ENCODE assay signal across 8 mouse cellular contexts in the genomic region with DNA sequence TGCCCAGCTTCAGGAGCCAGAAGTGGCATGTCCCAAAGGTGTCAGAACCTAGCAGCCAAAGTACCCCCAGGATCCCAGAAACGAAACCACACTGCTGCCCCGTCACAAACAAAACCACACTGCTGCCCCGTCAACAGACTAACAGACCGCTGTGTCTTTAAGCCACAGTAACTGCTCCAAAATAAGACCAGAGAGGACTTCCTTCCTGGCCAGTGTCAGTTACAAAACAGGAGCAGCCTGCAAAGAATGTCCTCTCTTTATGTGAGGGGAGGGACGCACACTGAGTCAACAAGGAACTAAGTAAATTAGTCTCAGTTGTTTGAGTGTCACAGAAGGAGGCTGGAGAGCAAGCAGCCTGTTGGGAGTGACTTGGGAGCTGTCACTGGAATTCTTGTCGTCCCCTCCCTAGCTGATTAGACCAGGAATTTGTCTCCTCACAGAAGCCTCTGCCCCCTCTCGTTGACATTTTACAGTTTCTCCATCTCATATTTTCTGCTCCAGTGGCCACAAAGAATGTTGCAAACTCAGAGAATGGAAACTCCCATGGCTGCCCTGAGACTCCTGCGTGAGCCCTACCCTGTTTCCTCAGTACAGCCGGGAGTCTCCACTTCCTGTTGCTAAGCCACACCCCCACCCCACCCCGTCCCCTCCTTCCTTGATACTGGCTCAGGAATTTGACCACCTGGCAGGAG. TPM values are rescaled to one million over a fixed set of nuclear protein-coding genes. Genes with fewer than 3 reads are reported as not detected.
A peak's percentile ranks its signal among the peaks of the same experiment; 100 is the strongest.
DNase-seq lines count a peak whose midpoint lies in the region; ATAC-seq and TF ChIP-seq lines count a peak whose summit lies in the region.

No protein-coding gene starts in this region.

- TF ChIP-seq POLR2A in liver, adult 2 months (IDR thresholded peaks at IDR 0.05; ENCODE audit: extremely low read depth, insufficient read depth, low read length), result no peak

- no peak for TF ChIP-seq CTCF in liver, adult 2 months (IDR thresholded peaks at IDR 0.05; ENCODE audit: low read depth, low read length)

- no peaks in the 10 kb centered on the region; the same call in 1 of the 2 replicates for H3K9me3 ChIP-seq in forebrain, embryonic 11.5 days (ENCODE audit: control insufficient read depth, low read length)
- H3K9me3 ChIP-seq in hindbrain, embryonic 14.5 days (ENCODE audit: control insufficient read depth, low read length), result no peaks in the 10 kb centered on the region
- H3K9me3 ChIP-seq in midbrain, embryonic 16.5 days (replicated peaks; ENCODE audit: control insufficient read depth, low read length, poor library complexity, severe bottlenecking), result 0 out of 2 replicates have a peak, but pooled peaks cover 3% of the 10 kb centered on the region

- no peak overlapping the region for H3K4me3 ChIP-seq in forebrain, embryonic 11.5 days (ENCODE audit: low read depth, low read length)
- H3K4me3 ChIP-seq in hindbrain, embryonic 14.5 days (replicated peaks; ENCODE audit: low read length), result no peak overlapping the region
- H3K4me3 ChIP-seq in liver, adult 2 months (ENCODE audit: insufficient read depth, low read depth, low read length), result peak overlapping the region; percentile 33; the same call in 1 of the 2 replicates
- no peak overlapping the region for H3K4me3 ChIP-seq in midbrain, embryonic 16.5 days (ENCODE audit: low read depth, low read length)

- WGBS in forebrain, embryonic 11.5 days, result 21% methylated on average over 10 of the region's 10 CpGs
- 18% methylated on average over 10 of the region's 10 CpGs for WGBS in hindbrain, embryonic 14.5 days
- whole genome bisulfite sequencing in liver, adult 2 months, result 31% methylated on average over 10 of the region's 10 CpGs
- WGBS in midbrain, embryonic 16.5 days, result 14% methylated on average over 10 of the region's 10 CpGs

- no peaks in the 10 kb centered on the region for H3K36me3 ChIP-seq in forebrain, embryonic 11.5 days (ENCODE audit: control insufficient read depth, insufficient read depth, low read length)
- no peaks in the 10 kb centered on the region for H3K36me3 ChIP-seq in hindbrain, embryonic 14.5 days (replicated peaks; ENCODE audit: control insufficient read depth, insufficient read depth)
- H3K36me3 ChIP-seq in liver, adult 2 months (ENCODE audit: control insufficient read depth, insufficient read depth, low read length), result no peaks in the 10 kb centered on the region
- H3K36me3 ChIP-seq in midbrain, embryonic 16.5 days (ENCODE audit: control insufficient read depth, insufficient read depth, low read length), result no peaks in the 10 kb centered on the region

- H3K27me3 ChIP-seq in forebrain, embryonic 11.5 days (ENCODE audit: control insufficient read depth, insufficient read depth, low read length), result no peaks in the 10 kb centered on the region
- no peaks in the 10 kb centered on the region for H3K27me3 ChIP-seq in hindbrain, embryonic 14.5 days (ENCODE audit: control insufficient read depth, insufficient read depth, low read length)
- no peaks in the 10 kb centered on the region for H3K27me3 ChIP-seq in liver, adult 2 months (ENCODE audit: control insufficient read depth, insufficient read depth, low read length)
- H3K27me3 ChIP-seq in midbrain, embryonic 16.5 days (ENCODE audit: control insufficient read depth, insufficient read depth, low read depth, low read length), result no peaks in the 10 kb centered on the region

- H3K9ac ChIP-seq in forebrain, embryonic 11.5 days (ENCODE audit: low read length), result peak overlapping the region; percentile 16; the same call in 1 of the 2 replicates
- no peak overlapping the region for H3K9ac ChIP-seq in hindbrain, embryonic 14.5 days
- H3K9ac ChIP-seq in liver, adult 2 months (ENCODE audit: low read depth, low read length), result peak overlapping the region; percentile 48
- no peak overlapping the region for H3K9ac ChIP-seq in midbrain, embryonic 16.5 days (ENCODE audit: low read depth, low read length)

- H3K27ac ChIP-seq in forebrain, embryonic 11.5 days (ENCODE audit: low read depth, low read length), result no peak overlapping the region
- H3K27ac ChIP-seq in hindbrain, embryonic 14.5 days, result no peak overlapping the region
- H3K27ac ChIP-seq in liver, adult 2 months (replicated peaks; ENCODE audit: insufficient read depth, low read depth, low read length), result peak overlapping the region; percentile 53; the same call in 1 of the 2 replicates
- H3K27ac ChIP-seq in midbrain, embryonic 16.5 days (ENCODE audit: low read length), result no peak overlapping the region

- H3K79me2 ChIP-seq in liver, adult 2 months (ENCODE audit: control insufficient read depth, insufficient read depth, low read length), result no peaks in the 10 kb centered on the region

- H3K4me1 ChIP-seq in forebrain, embryonic 11.5 days (replicated peaks; ENCODE audit: control insufficient read depth, insufficient read depth, low read length), result no peaks in the 10 kb centered on the region
- H3K4me1 ChIP-seq in hindbrain, embryonic 14.5 days (replicated peaks; ENCODE audit: control insufficient read depth, insufficient read depth, low read length), result 0 out of 2 replicates have a peak, but pooled peaks cover 5% of the 10 kb centered on the region
- H3K4me1 ChIP-seq in liver, adult 2 months (ENCODE audit: control insufficient read depth, insufficient read depth, low read length), result no peaks in the 10 kb centered on the region
- H3K4me1 ChIP-seq in midbrain, embryonic 16.5 days (ENCODE audit: control insufficient read depth, insufficient read depth, low read length), result no peaks in the 10 kb centered on the region

- peak; percentile 53; the same call in 1 of the 2 replicates for ATAC-seq in forebrain, embryonic 11.5 days (replicated peaks; ENCODE audit: low FRiP score)
- no peak for ATAC-seq in hindbrain, embryonic 14.5 days (ENCODE audit: low FRiP score)
- ATAC-seq in midbrain, embryonic 16.5 days, result no peak
- no peak for ATAC-seq in CD4-positive, CD25-positive, alpha-beta regulatory T cell, adult 4 months

- H3K4me2 ChIP-seq in forebrain, embryonic 11.5 days (ENCODE audit: low read depth, low read length, severe bottlenecking), result peak overlapping the region; percentile 26
- H3K4me2 ChIP-seq in hindbrain, embryonic 14.5 days (replicated peaks), result peak overlapping the region; percentile 37
- H3K4me2 ChIP-seq in midbrain, embryonic 16.5 days (ENCODE audit: low read length), result 0 out of 2 replicates have a peak overlapping the region, but pooled peaks have one; percentile 7

- DNase-seq in ovary, postnatal 36 days (ENCODE audit: low spot score), result peak; percentile 22
- no peak for DNase-seq in ovary, adult 18-20 months (ENCODE audit: low spot score)
- DNase-seq in forebrain, embryonic 11.5 days (ENCODE audit: low spot score), result peak; percentile 69
- DNase-seq in hindbrain, embryonic 14.5 days (ENCODE audit: low spot score), result no peak
- peak; percentile 12 for DNase-seq in liver, adult 2 months (ENCODE audit: extremely low read depth, low read depth, low spot score)
- no peak for DNase-seq in right cerebral cortex, postnatal 10 days (ENCODE audit: low spot score in 2 of 2)

RNA-seq across cellular contexts. Expression of gene Clic5, which starts 50.8 kb away (rescaled TPM):
- 0.16 and 0.19 TPM in 2 replicates for polyA plus RNA-seq in forebrain, embryonic 11.5 days (2014; fragmentation: Nextera tagmentation; extraction: Ambion mirVana)
- 0.39 and 0.46 TPM in 2 replicates for polyA plus RNA-seq in hindbrain, embryonic 14.5 days (2014; fragmentation: Nextera tagmentation; extraction: Ambion mirVana)
- total RNA-seq in liver, adult 2 months (2014; rRNA removed), result 0.37 and 1.0 TPM in 2 replicates
- polyA plus RNA-seq in liver, adult 2 months (2012; rRNA removed), result 0.15 and 0.19 TPM in 2 replicates
- 0.32 and 0.33 TPM in 2 replicates for polyA plus RNA-seq in midbrain, embryonic 16.5 days (2015; fragmentation: Nextera tagmentation; extraction: Ambion mirVana)
- polyA plus RNA-seq in CD4-positive, CD25-positive, alpha-beta regulatory T cell, adult 4 months (2017; shearing (Covaris generic)), result under 1 TPM in 1 of 2 experiments, not detected in 1; 0.28 TPM

Comparison
In these comparisons a context has a peak if more than half of its experiments do, and no peak if none do; other contexts are left out.
1. DNase-seq: peak in ovary, postnatal 36 days (single experiment), forebrain, embryonic 11.5 days (single experiment) and liver, adult 2 months (single experiment); none in ovary, adult 18-20 months (single experiment), hindbrain, embryonic 14.5 days (single experiment) and right cerebral cortex, postnatal 10 days (0 of 2).
2. H3K9ac ChIP-seq: peak in forebrain, embryonic 11.5 days (single experiment) and liver, adult 2 months (single experiment); none in hindbrain, embryonic 14.5 days (single experiment) and midbrain, embryonic 16.5 days (single experiment).
3. Peak in every context shown above with its lines, with median percentiles within 50 percentile points of each other: H3K4me2 ChIP-seq.